Mouse (Mus musculus) mouse embryonic stem cell (cell line): ENCODE results near the gene Pmf1.

Source experiments
- in situ Hi-C, 2 experiments: fragments of 300-500 bp; cut with MboI; formaldehyde crosslinking; loops; 1 replicate in 1 of 2; 3 replicates in 1 of 2; pipeline ENCODE4 v1.14.3; 2019 to 2020; ENCODE audit warnings: low sequenced_read_pairs in 2 of 2, low pct_unique_long_range_greater_than_20kb in 1 of 2, mixed read lengths in 1 of 2; ENCODE audit not compliant: unreplicated experiment in 1 of 2

Gene Pmf1

DNA sequence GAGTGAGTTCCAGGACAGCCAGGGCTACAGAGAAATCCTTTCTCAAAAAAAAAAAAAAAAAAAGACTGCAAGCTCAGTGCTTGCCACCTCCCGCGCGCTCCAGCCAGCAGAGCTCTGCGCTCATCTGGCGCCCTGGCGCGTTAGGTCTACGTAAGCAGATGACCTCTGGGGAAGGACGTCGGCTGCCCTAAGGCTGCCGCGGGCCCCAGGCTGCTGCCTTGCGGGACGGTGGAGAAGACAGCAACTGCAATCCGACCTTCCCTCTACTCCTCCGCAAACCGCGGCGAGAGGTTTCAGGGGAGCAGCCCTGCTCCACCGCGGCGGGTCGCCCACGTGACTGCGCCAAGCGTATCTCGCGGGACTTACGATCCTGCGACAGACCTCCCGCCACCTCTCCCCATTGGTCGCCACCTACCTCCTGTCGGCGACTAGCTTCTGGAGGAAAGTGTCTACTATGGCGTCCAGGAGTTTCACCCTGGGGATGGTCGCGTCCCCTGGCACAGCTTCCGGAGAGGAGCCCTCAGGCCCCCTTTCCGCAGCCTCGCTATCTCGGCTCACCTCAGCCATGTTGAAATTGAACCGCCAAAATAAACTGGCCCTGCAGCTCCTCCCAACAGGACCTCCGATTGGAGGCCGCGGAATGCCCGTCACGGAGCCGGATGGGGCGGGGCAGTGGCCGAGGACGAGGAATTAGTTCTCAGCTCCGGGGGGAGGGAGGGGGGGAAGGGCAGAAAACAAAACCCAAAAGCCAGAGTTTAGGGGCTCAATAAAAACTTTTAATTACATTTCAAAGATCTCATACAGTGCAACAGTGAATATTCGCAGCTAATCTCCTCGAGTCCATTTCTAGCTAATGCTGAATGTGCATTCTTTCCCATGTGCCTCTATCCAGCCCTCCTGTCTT, at the start of gene Pmf1:
Gene Pmf1, minus strand, starts transcription at position 591 of the 904 bp plus-strand sequence.
- in situ Hi-C loops, result loop anchor here (5.0 to 10.0 kb wide), 3 partner anchors 52 to 345 kb away; partner anchors contain the start of gene Sema4a (in 1 of the 2)

DNA sequence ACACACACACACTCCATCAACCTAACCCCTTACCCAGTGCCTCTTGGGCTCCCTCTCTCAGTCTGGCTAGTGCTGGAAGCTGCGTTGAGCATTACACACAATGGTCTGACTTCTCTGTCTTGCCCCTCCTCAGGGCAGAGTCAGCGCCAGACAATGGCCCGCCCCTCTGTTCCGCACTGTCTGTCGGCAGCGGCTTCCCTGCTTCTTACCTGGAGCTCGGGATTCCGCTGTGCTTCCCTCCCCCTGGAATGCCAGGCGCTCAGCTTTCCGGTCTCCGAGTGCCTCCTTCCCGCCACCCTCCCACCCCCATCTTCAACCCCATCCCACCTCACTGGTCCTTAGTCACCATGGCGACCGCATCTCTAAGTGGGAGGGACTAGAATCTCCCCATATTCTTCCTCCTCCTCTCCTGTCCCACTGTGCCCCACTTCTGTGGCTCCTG, 48.7 kb upstream of the Pmf1 start:
- in situ Hi-C loops, result no loop called here

- in situ Hi-C loops, result no loop called here
These were observed 46.8 kb upstream of the Pmf1 start for GRCm38 (mm10) chr3:88456746-88457532.

- in situ Hi-C loops, result no loop called here
These were observed 46.2 kb upstream of the Pmf1 start for GRCm38 (mm10) chr3:88456313-88456712.

DNA sequence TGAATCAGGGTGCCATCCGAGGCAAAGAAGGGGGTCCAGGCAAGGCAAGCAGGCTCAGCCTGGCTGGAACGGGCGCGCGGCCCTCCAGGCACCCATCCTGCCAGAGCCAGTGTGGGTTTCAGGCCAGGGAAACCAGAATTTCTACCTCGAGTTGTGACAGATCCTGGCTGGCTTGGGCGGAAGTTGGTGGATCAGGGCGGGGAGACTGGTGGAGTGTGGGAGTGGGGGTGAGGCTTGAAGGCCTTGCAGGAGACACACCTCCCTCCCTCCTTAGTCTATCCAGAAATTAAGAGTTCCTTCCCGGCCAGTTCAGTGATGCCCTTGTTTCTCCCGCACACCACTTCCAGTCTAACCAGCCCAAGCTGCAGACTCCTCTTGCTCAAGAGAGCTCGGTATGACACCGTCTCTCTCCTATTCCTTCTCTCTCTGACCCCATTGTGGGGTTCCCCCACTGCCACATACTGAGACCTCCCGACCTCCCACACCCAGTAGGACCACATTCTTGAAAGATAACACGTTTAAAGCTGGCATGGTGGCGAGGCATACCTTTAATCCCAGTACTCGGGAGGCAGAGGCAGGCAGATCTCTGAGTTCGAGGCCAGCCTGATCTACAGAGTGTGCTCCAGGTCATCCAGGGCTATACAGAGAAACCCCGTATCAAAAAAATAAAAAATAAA, 45.6 kb upstream of the Pmf1 start:
- in situ Hi-C loops, result no loop called here

DNA sequence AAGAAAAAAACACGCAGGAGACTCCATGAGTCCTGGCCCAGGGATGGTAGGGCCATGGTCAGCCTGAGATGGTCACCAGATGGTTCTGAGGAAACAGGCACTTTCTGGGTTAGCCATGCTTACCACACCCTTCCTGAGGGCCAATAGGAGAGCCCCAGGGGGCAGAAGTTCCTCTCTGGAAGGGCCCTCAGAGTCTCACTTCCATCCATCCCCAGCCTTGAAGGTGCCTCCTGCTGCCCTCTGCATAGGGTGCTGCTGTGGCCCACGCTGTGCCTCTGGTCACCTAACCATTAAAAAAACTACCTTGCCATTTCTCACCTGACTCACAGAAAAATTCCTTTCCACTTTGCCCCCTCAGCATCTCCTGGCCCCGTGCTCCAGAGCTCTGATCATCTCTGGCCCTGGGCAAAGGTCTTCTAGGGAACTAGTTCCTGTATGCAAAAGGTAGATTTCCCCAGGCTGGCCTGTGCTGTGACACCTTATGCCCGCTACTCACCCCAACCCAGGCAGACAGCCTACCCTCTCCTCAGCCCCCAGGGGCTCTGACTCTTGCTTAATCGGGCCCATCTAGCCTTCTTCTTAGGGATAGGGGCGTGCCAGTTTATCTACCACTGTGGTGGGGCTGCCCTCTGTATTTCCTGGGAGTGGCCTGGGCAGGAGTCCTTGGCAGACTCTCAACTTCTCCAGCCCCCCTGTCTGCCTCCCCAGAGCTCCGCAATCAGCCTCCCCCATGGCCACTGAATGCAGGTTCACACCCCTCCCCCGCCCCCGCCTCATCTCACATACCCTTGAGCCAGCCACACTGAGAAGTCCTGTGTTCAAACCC, 44.8 kb upstream of the Pmf1 start:
- in situ Hi-C loops, result no loop called here

DNA sequence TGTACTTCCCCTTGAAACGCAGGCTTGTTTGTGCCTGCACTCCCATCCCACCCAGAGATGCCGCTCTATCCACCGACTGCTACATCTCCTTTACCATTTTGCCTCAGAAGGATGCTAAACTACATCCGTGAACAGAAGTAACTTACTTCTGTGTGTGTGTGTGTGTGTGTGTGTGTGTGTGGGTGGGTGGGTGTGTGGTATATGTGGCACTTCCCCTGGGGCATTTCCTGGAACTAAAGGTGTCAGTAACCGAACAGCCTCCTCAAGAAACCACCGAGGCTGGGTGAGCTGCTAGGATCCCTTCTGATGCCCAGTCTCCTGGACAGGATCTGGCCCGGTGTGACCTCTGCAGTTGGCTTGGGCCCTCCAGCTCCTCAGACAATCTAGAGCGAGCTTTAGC, 43.9 kb upstream of the Pmf1 start:
- in situ Hi-C loops, result no loop called here

- in situ Hi-C loops, result no loop called here
These were observed 43.2 kb upstream of the Pmf1 start for GRCm38 (mm10) chr3:88453369-88453768.

- in situ Hi-C loops, result no loop called here
These were observed 42.6 kb upstream of the Pmf1 start for GRCm38 (mm10) chr3:88452716-88453115.

DNA sequence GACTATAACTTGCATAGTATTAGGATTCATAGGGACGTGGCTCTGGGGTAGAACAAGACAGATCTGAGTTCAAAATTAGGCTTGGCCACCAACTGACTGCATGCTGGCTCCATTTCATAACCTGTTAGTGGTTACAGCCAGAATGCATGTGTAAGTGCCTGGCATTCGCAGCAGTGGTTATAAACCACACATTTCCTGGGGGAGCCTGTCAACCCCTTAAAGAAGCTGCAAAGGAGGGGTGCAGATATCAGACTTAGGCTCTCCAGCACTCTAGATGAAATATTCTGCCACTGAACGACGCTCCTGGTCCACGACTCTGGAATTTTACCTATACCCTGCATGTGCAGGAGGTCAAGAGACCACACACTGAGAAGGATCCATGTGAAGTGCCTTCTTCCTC, 42.1 kb upstream of the Pmf1 start:
- in situ Hi-C loops, result no loop called here

DNA sequence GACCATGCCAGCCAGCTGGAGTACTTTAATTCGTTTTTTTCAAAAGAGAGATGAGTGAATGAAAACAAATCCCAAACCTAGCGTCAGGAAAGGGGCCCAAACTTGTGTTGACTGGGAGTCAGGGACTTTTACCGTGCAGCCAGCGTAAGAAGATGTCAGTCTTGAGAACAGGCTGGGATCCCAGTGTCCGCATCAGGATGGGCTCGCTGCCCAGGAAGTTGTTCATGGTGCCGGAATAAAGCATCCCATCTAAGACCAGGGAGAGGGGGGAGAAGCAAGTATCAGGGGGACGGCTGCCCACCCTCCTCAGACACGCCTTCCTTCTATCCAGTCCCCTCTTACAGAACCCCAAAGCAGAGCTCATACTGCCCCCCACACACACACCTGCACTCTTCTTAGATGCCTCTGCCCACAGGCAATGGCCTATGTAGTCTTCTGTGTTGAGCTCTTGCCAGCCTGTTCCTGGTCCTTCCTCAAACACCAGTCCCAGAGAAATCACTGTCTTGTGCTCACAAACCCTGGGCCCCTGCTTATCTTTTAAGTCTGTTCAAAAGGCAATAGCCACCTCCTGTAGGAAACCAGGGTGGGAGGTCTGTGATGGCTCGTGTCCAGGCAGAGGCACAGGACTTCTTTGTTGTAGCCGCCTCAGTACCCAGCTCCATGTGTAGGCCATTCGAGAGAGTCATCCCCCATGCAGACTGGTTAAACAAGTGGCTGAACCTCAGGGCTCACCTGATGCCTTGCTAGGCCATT, 40.4 kb upstream of the Pmf1 start:
- in situ Hi-C loops, result no loop called here

DNA sequence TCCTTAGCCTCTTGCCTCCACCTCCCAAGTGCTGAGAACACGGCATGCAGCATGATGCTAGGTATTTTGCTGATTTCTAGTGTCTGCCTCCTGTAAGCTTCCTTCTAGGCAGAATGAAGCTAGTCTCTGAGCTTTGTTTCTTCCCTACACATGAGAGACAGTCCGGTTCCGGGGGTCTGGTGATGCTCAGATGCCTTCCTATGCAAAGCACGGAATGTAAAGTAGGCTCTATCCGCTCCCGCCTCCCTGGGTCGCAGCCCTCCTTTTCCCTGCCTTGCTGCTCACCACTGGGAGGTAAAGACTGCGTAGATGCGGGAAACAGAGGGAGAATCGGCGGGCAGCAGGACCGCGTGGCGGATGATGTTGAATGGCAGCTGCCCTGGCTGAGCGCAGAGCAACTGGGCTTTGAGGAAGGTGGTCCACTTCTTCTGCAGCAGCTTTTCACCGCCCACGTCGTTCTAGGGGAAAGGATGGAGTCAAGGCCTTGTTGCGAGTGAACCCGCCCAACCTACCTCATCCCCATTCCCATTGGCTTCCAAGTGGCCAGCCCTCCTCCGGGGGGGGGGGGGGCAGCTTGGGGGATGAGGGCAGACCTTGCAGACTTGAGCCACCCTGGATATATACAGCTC, 39.4 kb upstream of the Pmf1 start:
- in situ Hi-C loops, result no loop called here

- in situ Hi-C loops, result no loop called here
These were observed 38.3 kb upstream of the Pmf1 start for GRCm38 (mm10) chr3:88448443-88448842.

DNA sequence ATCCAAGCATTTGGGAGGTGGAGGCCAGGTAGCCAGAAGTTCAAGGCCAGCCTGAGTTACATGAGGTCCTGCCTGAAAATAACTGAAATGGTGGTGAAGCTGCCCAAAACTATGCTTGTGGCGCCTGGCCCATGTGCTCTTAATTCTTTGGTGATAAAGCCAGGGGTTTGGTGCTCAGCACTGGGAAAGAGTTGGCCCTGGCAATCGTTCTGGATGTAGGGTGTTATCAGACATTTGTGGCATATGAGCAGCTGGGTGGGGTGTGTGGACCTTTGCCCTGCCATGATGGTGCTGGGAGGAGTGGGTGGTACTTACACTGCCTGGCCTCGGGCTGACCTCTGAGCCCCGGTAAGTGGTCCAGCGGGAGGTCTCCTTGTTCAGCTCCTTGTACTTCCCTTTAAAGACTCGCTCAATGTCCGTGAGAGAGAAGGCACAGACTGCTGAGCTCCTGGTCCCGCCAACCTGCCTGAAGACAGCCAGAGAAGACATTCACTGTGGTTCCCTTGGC, 37.6 kb upstream of the Pmf1 start:
- in situ Hi-C loops, result no loop called here

GRCm38 (mm10) chr3:88446471-88447123, 36.5 kb upstream of the Pmf1 start:
- in situ Hi-C loops, result no loop called here

DNA sequence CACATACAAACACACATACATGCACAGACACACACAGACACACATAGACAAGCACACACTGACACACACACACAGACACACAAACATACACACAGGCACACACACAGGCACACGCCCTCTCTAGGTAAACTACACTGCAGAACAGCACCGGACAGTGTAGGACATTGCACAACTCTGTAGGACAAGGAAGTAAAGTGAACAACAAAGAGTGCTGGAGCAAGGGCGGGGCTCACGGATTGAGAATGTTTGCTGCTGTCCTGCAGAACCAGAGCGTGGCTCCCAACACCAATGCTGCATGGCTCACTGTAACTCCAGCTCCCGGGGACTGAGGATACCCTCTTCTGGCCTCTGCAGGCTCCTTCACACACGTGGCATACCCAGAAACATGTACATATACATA, 32.8 kb upstream of the Pmf1 start:
- in situ Hi-C loops, result no loop called here
